Mouse (Mus musculus) liver, adult 2 months (tissue): ENCODE measurements around the gene Fads1.

Experiments
- CTCF ChIP-seq: fragments of 200-500 bp; IDR thresholded peaks from 2 replicates; pipeline ENCODE4 v1.5.1; 2011; ENCODE audit warnings: low read depth, low read length, control low read depth
- POLR2A ChIP-seq: fragments of 200-500 bp; IDR thresholded peaks from 2 replicates; pipeline ENCODE4 v1.6.1; 2011; ENCODE audit warnings: low read length, control low read depth; ENCODE audit not compliant: insufficient read depth; ENCODE audit errors: extremely low read depth

DNA sequence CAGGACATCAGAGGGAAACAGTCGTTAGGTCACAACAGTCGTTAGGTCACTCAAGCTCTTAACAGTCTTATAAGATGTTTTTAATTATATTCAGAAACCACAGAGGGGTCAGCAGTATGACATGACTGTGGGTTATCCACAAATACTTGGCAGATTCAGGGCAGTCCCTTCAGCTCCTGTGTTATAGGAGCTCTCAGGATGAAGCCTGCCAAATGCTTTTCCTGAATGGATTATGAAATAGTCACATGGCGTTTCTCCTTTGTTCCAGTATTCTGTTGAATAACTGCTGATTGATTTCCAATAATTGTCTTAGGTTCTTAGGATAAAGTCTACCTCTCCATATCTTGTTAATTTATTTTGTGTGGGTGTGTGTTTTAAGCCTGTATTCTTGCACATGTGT lies 33.5 kb upstream of the Fads1 start:
- TF ChIP-seq POLR2A (no peak), CTCF (no peak)
